Mouse (Mus musculus) MEL (cell line): ENCODE data around the gene Slco1a1. TPM values are rescaled to one million over a fixed set of nuclear protein-coding genes. Genes with fewer than 3 reads are reported as not detected.

ENCODE experiments used
- DNase-seq: peaks from one replicate; pipeline ENCODE4 v3.0.0; 2011; ENCODE audit warnings: low read depth, low spot score
- H3K27ac ChIP-seq: 2 replicates; pipeline ENCODE4 v1.5.1; 2012; ENCODE audit warnings: low read depth, mild to moderate bottlenecking, control low read depth, low read length, moderate library complexity; ENCODE audit not compliant: control insufficient read depth
- H3K27me3 ChIP-seq, 2 experiments: fragments of 150-350 bp in 1 of 2; sonication (generic) in 1 of 2; 2 replicates each; pipeline ENCODE4 v1.6.1; 2012; ENCODE audit warnings: low read length in 2 of 2, mild to moderate bottlenecking in 2 of 2, improper control_type of control experiment in 1 of 2, moderate library complexity in 1 of 2; ENCODE audit not compliant: insufficient read depth in 2 of 2, control insufficient read depth in 1 of 2
- H3K36me3 ChIP-seq, 2 experiments: 2 replicates each; pipeline ENCODE4 v1.6.1; 2012 to 2014; ENCODE audit warnings: low read length in 2 of 2, improper control_type of control experiment in 1 of 2, inconsistent platforms in 1 of 2, mild to moderate bottlenecking in 1 of 2; ENCODE audit not compliant: insufficient read depth in 2 of 2, control insufficient read depth in 1 of 2
- H3K4me1 ChIP-seq, 2 experiments: fragments of 150-350 bp in 1 of 2; sonication (generic) in 1 of 2; 2 replicates each; pipeline ENCODE4 v1.6.1; 2012; ENCODE audit warnings: low read length in 2 of 2, improper control_type of control experiment in 1 of 2, mild to moderate bottlenecking in 1 of 2; ENCODE audit not compliant: insufficient read depth in 2 of 2, control insufficient read depth in 1 of 2
- H3K4me3 ChIP-seq, 2 experiments: fragments of 150-350 bp in 1 of 2; sonication (generic) in 1 of 2; 2 replicates each; pipeline ENCODE4 v1.5.1; 2012; ENCODE audit warnings: low read depth in 2 of 2, low read length in 2 of 2, mild to moderate bottlenecking in 2 of 2, moderate library complexity in 2 of 2, control low read depth in 1 of 2, improper control_type of control experiment in 1 of 2; ENCODE audit not compliant: control insufficient read depth in 1 of 2, insufficient read depth in 1 of 2
- H3K79me2 ChIP-seq: 2 replicates; pipeline ENCODE4 v1.6.1; 2012; ENCODE audit warnings: mild to moderate bottlenecking, low read length, moderate library complexity; ENCODE audit not compliant: control insufficient read depth, poor library complexity, insufficient read depth
- H3K9ac ChIP-seq: 2 replicates; pipeline ENCODE4 v1.6.1; 2012; ENCODE audit warnings: low read depth, mild to moderate bottlenecking, control low read depth, low read length, moderate library complexity; ENCODE audit not compliant: control insufficient read depth, poor library complexity, severe bottlenecking
- H3K9me3 ChIP-seq: fragments of 150-350 bp; sonication (generic); replicated peaks from 2 replicates; pipeline ENCODE4 v1.6.1; 2012; ENCODE audit warnings: mild to moderate bottlenecking, low read length, improper control_type of control experiment, moderate library complexity; ENCODE audit not compliant: insufficient read depth
- GATA1 ChIP-seq: IDR thresholded peaks from 2 replicates; pipeline ENCODE4 v1.6.1; 2011; ENCODE audit warnings: low read depth, low read length, improper control_type of control experiment
- JUND ChIP-seq: IDR thresholded peaks from 2 replicates; pipeline ENCODE4 v1.6.1; 2011; ENCODE audit warnings: low read depth, mild to moderate bottlenecking, improper control_type of control experiment, low read length
- KAT2A ChIP-seq: conservative IDR thresholded peaks from 2 replicates; pipeline ENCODE4 v1.6.1; 2012; ENCODE audit warnings: low read depth, low read length, improper control_type of control experiment, inconsistent platforms
- MAX ChIP-seq: IDR thresholded peaks from 2 replicates; pipeline ENCODE4 v1.6.1; 2011; ENCODE audit warnings: low read length, improper control_type of control experiment
- MAZ ChIP-seq: IDR thresholded peaks from 2 replicates; pipeline ENCODE4 v1.6.1; 2012; ENCODE audit warnings: low read depth, mild to moderate bottlenecking, inconsistent platforms, low read length, improper control_type of control experiment
- SIN3A ChIP-seq: IDR thresholded peaks from 2 replicates; pipeline ENCODE4 v1.6.1; 2012; ENCODE audit warnings: low read length, improper control_type of control experiment, inconsistent platforms
- TAL1 ChIP-seq: IDR thresholded peaks from 2 replicates; pipeline ENCODE4 v1.6.1; 2012; ENCODE audit warnings: mild to moderate bottlenecking, inconsistent platforms, low read length, moderate library complexity, mixed read lengths
- TCF12 ChIP-seq: IDR thresholded peaks from 2 replicates; pipeline ENCODE4 v1.6.1; 2014; ENCODE audit warnings: low read depth, mild to moderate bottlenecking, inconsistent platforms, low read length, improper control_type of control experiment, moderate library complexity
- USF2 ChIP-seq, 2 experiments: IDR thresholded peaks; 2 replicates each; pipeline ENCODE4 v1.6.1; 2011 to 2012; ENCODE audit warnings: improper control_type of control experiment in 2 of 2, low read length in 2 of 2, borderline replicate concordance in 1 of 2, inconsistent platforms in 1 of 2, low read depth in 1 of 2, mild to moderate bottlenecking in 1 of 2; ENCODE audit not compliant: insufficient read depth in 1 of 2
- ZNF384 ChIP-seq: IDR thresholded peaks from 2 replicates; pipeline ENCODE4 v1.6.1; 2012; ENCODE audit warnings: low read depth, mild to moderate bottlenecking, inconsistent platforms, low read length, improper control_type of control experiment
- polyA plus RNA-seq, 2 experiments: library from polyadenylated mRNA; stranded (reverse) in 1 of 2; unstranded in 1 of 2; fragments of >175 nt in 1 of 2; fragments of >200 nt in 1 of 2; gene quantifications; 2 replicates each; pipeline versions ENCODE4 v1.2.1 to v1.2.4; 2012; ENCODE audit warnings: low replicate concordance in 2 of 2, low read depth in 1 of 2; ENCODE audit not compliant: insufficient read length in 2 of 2, insufficient read depth in 1 of 2, missing spikeins in 1 of 2
- total RNA-seq: library from RNA; depleted of rRNA; stranded (reverse); fragments of 300-350 nt; gene quantifications from 2 replicates; pipeline ENCODE4 v1.2.3, GENCODE M21; 2012

Gene Slco1a1
- total and polyA plus RNA-seq, 3 experiments, result not detected

- Histone ChIP-seq H3K9ac (no peak overlapping the region), H3K4me3 (no peak overlapping the region), H3K79me2 (no peaks in the 10 kb centered on the region), H3K9me3 (no peaks in the 10 kb centered on the region), H3K27ac (no peak overlapping the region), H3K27me3 (no peaks in the 10 kb centered on the region), H3K4me1 (no peaks in the 10 kb centered on the region), H3K36me3 (no peaks in the 10 kb centered on the region)
- no peak for DNase-seq
- TF ChIP-seq JUND (no peak), MAZ (no peak), GATA1 (no peak)
These were observed 75.1 kb downstream of the Slco1a1 start for GRCm38 (mm10) chr6:141871711-141872110.

GRCm38 (mm10) chr6:141868735-141869134, 78.0 kb downstream of the Slco1a1 start:
- no peak for DNase-seq
- no peak overlapping the region for H3K9ac ChIP-seq
- no peaks in the 10 kb centered on the region for H3K27me3 ChIP-seq
- H3K27ac ChIP-seq, result no peak overlapping the region
- H3K9me3 ChIP-seq, result no peaks in the 10 kb centered on the region
- no peaks in the 10 kb centered on the region for H3K4me1 ChIP-seq
- no peak overlapping the region for H3K4me3 ChIP-seq
- TF ChIP-seq KAT2A (no peak), ZNF384 (no peak), SIN3A (no peak), TAL1 (no peak), MAX (no peak), TCF12 (no peak), GATA1 (no peak)
- H3K79me2 ChIP-seq, result no peaks in the 10 kb centered on the region
- H3K36me3 ChIP-seq, result no peaks in the 10 kb centered on the region

- Histone ChIP-seq H3K9me3 (no peaks in the 10 kb centered on the region), H3K27ac (no peak overlapping the region), H3K4me1 (no peaks in the 10 kb centered on the region), H3K27me3 (no peaks in the 10 kb centered on the region), H3K9ac (no peak overlapping the region), H3K36me3 (no peaks in the 10 kb centered on the region), H3K4me3 (no peak overlapping the region), H3K79me2 (no peaks in the 10 kb centered on the region)
- no peak for DNase-seq
- no peak for TF ChIP-seq USF2 (IDR thresholded peaks at IDR 0.05; ENCODE audit: borderline replicate concordance in 1 of 2, insufficient read depth in 1 of 2, low read depth in 1 of 2, low read length in 2 of 2)
These were observed 80.7 kb downstream of the Slco1a1 start for GRCm38 (mm10) chr6:141866026-141866425.
